Mouse (Mus musculus): ENCODE data around the gene Arhgap9.

GRCm38 (mm10) chr10:127310523-127311475 is 11.0 kb upstream of the Arhgap9 start:
- TF ChIP-seq POLR2A (IDR thresholded peaks at IDR 0.05; ENCODE audit: extremely low read depth, insufficient read depth, low read length): no peak
- no peak for TF ChIP-seq CTCF (IDR thresholded peaks at IDR 0.05; ENCODE audit: low read depth, low read length)

All from liver, adult 2 months (tissue).